Mouse (Mus musculus): ENCODE measurements at regions not wholly inside any gene's neighbourhood (a gene's known extent, or its start where the extent isn't known, plus 50 kb on each side); places are given as distances from the start of the nearest gene placed in this dataset.
"Not testable (repeated sequence)": the region's sequence is repeated elsewhere in the genome, so short reads cannot be mapped to it uniquely, and the experiment has no call there.

GRCm38 (mm10) chr17:63704991-63705390 is 157.9 kb upstream of the Fer start:
- no peak for DNase-seq (ENCODE audit: low spot score)

GRCm38 (mm10) chr17:63712937-63713336 is 149.9 kb upstream of the Fer start:
- no peak for DNase-seq (ENCODE audit: low spot score)

GRCm38 (mm10) chr17:63715687-63716086 is 147.2 kb upstream of the Fer start:
- no peak for DNase-seq (ENCODE audit: low spot score)

GRCm38 (mm10) chr17:63716161-63716560 is 146.7 kb upstream of the Fer start:
- no peak for DNase-seq (ENCODE audit: low spot score)

GRCm38 (mm10) chr17:63717051-63717578 is 145.7 kb upstream of the Fer start:
- DNase-seq (ENCODE audit: low spot score), result no peak

- no peak for DNase-seq (ENCODE audit: low spot score)
Observed at GRCm38 (mm10) chr17:63718972-63719715, 143.7 kb upstream of the Fer start.

- DNase-seq (ENCODE audit: low spot score), result no peak
Observed at GRCm38 (mm10) chr17:63719771-63720170, 143.1 kb upstream of the Fer start.

- no peak for DNase-seq (ENCODE audit: low spot score)
Observed at GRCm38 (mm10) chr17:63720883-63721282, 142.0 kb upstream of the Fer start.

GRCm38 (mm10) chr17:63722434-63723004 is 140.3 kb upstream of the Fer start:
- DNase-seq (ENCODE audit: low spot score), result no peak

GRCm38 (mm10) chr17:63738206-63738605 is 124.7 kb upstream of the Fer start:
- no peak for DNase-seq (ENCODE audit: low spot score)

GRCm38 (mm10) chr17:63739710-63740109 is 123.2 kb upstream of the Fer start:
- no peak for DNase-seq (ENCODE audit: low spot score)

- not testable (repeated sequence) for DNase-seq (ENCODE audit: low spot score)
Observed at GRCm38 (mm10) chr17:63749257-63749656, 113.6 kb upstream of the Fer start.

GRCm38 (mm10) chr17:63754399-63754798 is 108.5 kb upstream of the Fer start:
- no peak for DNase-seq (ENCODE audit: low spot score)

GRCm38 (mm10) chr17:63757896-63758695 is 104.8 kb upstream of the Fer start:
- DNase-seq (ENCODE audit: low spot score), result no peak

- no peak for DNase-seq (ENCODE audit: low spot score)
Observed at GRCm38 (mm10) chr17:63758817-63759404, 104.0 kb upstream of the Fer start.

GRCm38 (mm10) chr17:63761058-63761457 is 101.8 kb upstream of the Fer start:
- no peak for DNase-seq (ENCODE audit: low spot score)

- no peak for DNase-seq (ENCODE audit: low spot score)
Observed at GRCm38 (mm10) chr17:63771111-63771510, 91.8 kb upstream of the Fer start.

- DNase-seq (ENCODE audit: low spot score), result no peak
Observed at GRCm38 (mm10) chr17:63784381-63785116, 78.3 kb upstream of the Fer start.

GRCm38 (mm10) chr17:63786444-63786843 is 76.4 kb upstream of the Fer start:
- no peak for DNase-seq (ENCODE audit: low spot score)

- no peak for DNase-seq (ENCODE audit: low spot score)
Observed at GRCm38 (mm10) chr17:63794352-63794751, 68.5 kb upstream of the Fer start.

GRCm38 (mm10) chr17:63798381-63798780 is 64.5 kb upstream of the Fer start:
- DNase-seq (ENCODE audit: low spot score), result no peak
